Mouse (Mus musculus): ENCODE results near the gene Awat2. TPM values are rescaled to one million over a fixed set of nuclear protein-coding genes. Genes with fewer than 3 reads are reported as not detected.
A peak's percentile ranks its signal among the peaks of the same experiment; 100 is the strongest.

Awat2 gene
- total RNA-seq, 2 experiments from 2014 or later = not detected

DNA sequence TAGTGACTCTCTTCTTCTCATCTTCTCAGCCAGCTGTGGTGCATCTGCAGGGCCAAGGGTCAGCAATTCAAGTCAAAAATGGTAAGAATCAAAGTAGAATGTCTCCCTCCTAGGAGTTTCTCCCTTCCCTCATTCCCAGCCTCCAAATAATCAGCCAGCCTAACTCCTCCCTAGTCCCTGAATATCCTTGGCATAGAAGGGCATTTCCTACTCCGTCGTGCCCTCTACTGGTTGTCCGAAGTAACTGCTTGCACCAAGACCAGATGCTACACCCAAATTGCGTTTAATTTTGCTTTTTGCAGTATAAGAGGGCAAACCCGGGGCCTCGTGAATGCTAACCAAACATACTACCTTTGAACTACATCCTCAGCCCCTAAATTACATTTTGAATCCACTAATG is 50.2 kb downstream of the Awat2 start:
- DNase-seq = peak; percentile 30
- TF ChIP-seq CTCF (IDR thresholded peaks at IDR 0.05) = peak; percentile 70
- intact Hi-C loops (cut with DNase I) = loop anchor here (5.0 kb wide), 1 partner anchor 1260 kb away; no protein-coding TSS in a partner anchor
- Histone ChIP-seq H3K4me3 (no peak overlapping the region), H3K27ac (no peak overlapping the region)

DNA sequence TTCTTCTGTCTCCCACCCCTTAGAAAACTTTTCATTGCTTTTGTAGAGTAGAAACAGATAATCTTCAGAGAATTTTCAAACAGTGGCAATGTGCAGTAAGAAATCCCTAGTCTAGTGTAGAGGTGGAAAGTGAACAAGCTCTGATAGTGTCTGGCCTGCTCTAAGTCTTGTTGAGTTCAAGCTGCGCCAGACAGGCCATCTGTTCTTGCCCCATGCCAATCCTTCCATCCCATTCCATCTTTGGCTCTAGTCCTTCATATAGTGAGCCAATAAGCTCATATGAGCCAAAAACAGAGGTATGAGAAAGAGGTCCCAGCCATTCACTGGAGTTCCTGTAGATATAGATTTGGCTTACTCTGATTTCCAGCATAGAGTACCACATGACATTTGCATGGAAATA is 52.6 kb downstream of the Awat2 start:
- DNase-seq = no peak
- intact Hi-C loops (cut with DNase I) = loop anchor here (5.0 kb wide), 1 partner anchor 1258 kb away; no protein-coding TSS in a partner anchor
- no peak for TF ChIP-seq CTCF (IDR thresholded peaks at IDR 0.05)
- Histone ChIP-seq H3K4me3 (no peak overlapping the region), H3K27ac (no peak overlapping the region)

DNA sequence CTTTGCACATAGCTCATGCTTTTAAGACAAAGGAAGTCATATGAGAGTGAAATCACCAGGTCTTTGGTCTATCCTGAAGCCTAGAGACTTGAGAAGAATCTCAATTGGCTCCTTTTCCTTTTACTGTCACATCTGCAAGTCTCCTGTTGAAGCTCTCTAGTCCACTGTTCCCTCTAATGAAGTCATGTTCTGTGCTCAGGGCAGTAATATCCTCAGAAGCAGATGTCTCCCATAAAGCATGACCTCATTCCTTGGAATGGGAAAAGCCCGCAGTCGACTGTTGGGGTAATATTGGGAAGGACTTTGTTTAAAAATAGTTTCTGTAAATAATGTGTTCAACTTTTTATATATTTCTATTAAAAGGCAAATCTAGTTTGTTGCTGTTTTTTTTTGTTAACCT is 85.5 kb downstream of the Awat2 start:
- DNase-seq = no peak
- Histone ChIP-seq H3K27ac (no peak overlapping the region), H3K4me3 (no peak overlapping the region)
- TF ChIP-seq CTCF (IDR thresholded peaks at IDR 0.05) = no peak
- intact Hi-C loops (cut with DNase I) = no loop called here

Small RNAs within 50 kb of the gene (microRNA-seq; reads per million reads assigned to microRNA genes)
- 793 reads per million, percentile 74 among the genes with 10 or more reads in this experiment for gene Mir676

Other genes starting within 250 kb of the Awat2 start
- not detected for gene Otud6a, start 13.7 kb downstream of the Awat2 start, total RNA-seq (2021)
- 10 to 100 TPM; 35.2 to 39.9 TPM for gene Igbp1, start 51.6 kb upstream of the Awat2 start, total RNA-seq (2021)
- gene Dgat2l6, start 82.1 kb upstream of the Awat2 start, total RNA-seq (2021) = under 1 TPM; 0.28 to 0.46 TPM
- gene Awat1, start 129.5 kb upstream of the Awat2 start, total RNA-seq (2021) = not detected
- under 1 TPM in 1 of 2 experiments, not detected in 1; 0.06 TPM for gene P2ry4, start 152.2 kb upstream of the Awat2 start, total RNA-seq (2021)
- not detected for gene Arr3, start 162.8 kb upstream of the Awat2 start, total RNA-seq (2021)
- under 1 TPM; 0.15 to 0.22 TPM for gene Kif4, start 183.0 kb upstream of the Awat2 start, total RNA-seq (2021)
- gene Pdzd11, start 183.9 kb upstream of the Awat2 start, total RNA-seq (2021) = 10 to 100 TPM; 10.6 to 14.5 TPM

Data from gastrocnemius, adult 2 months (tissue).